Mouse (Mus musculus) liver, embryonic 14 days (tissue): Measurements from ENCODE around the gene Arhgef25. TPM values are rescaled to one million over a fixed set of nuclear protein-coding genes. Genes with fewer than 3 reads are reported as not detected.

Experiments used
- polyA plus RNA-seq: library from polyadenylated mRNA; depleted of rRNA; stranded (reverse); fragments of >200 nt; gene quantifications from 2 replicates; pipeline ENCODE4 v1.2.3, GENCODE M21; 2012; rRNA removed

Arhgef25 gene
- 7.5 and 7.6 TPM in 2 replicates for polyA plus RNA-seq

DNA sequence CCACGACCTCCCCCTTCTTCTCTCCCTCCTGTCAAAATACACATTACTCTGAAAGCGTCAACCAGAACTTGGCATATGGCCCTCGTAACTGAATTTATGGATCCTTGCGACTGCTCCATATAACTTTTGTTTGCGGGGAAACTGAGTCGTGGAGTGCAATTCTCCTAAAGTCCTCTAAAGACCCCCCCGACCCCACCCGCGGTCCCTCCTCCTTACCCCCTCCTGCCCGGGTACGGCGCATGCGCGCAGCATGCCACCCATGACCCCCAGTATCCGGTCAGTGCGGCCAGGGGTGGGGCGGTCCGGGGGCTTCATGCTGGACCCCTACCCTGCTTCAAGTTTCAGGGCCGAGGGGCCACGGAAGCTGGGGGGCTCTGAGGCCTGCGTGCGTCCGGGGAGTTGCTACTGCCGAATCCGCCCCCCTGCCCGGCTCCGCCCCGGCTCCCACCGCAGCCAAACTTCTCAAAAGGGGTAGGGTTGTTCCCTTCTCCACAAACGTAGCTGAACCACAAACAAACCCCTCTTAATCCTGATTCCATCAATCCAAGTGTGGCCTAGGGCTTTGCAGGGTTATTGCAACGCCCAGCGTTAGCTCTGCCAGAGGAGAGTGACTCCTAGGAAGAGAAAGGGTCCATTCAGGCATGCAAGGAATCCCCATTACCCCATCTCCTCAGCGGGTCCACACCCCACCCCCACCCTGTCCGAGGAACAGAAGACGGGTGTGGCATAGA lies at the start of gene Arhgef25:
Arhgef25 (minus strand) TSS at position 433 of the 731 bp plus-strand sequence.

GRCm38 (mm10) chr10:127211414-127211854 lies 21.6 kb upstream of the Arhgef25 start, which contains the start of gene Pip4k2c:
Gene Pip4k2c (minus strand): TSS chr10:127211585.

DNA sequence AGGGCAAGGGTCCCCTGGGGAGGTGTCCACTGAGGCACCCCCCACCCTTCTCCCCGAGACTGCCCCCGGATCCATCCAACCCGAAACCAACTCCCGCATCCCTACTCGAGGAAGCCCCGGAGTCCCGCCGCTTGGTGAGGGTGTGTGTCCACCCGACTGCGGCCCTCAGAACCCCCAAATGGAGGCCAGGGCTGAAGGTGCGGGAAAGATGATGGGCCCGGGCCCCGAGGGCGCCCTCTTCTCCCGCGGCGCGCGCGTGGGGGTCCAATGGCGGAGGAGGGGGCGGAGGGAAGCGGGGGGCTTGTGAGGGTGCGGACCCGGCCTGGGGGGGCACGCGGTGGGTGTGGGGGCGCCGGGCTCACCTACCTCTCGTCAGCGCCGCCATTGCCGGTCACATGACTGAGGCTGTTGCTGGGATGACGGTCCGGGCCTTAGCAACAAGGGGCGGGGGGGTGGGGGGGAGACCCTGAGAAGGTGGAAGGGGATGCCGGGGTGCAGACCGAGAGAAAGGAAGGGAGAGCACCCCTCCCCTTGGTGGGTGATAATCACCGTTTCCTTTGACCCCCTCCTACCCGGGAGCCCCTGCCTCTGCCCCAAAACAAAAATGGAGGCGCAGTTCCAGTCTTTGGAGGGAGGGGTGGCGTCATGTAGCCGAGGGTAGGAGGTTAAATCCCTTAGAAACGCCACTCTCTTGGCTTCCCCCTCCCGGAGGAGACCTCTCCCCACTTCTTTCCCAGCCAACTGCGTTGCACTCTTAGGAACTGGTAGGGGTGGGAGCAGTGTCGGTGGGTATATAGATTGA lies 5.6 kb upstream of the Arhgef25 start, which contains the start of gene Dtx3:
Dtx3 (minus strand) TSS at position 401 of the 802 bp plus-strand sequence.

GRCm38 (mm10) chr10:127179871-127180694 lies 9.8 kb downstream of the Arhgef25 start, which contains the start of gene Slc26a10:
Gene Slc26a10 (minus strand): TSS chr10:127180645.

GRCm38 (mm10) chr10:127164631-127165353 lies 25.1 kb downstream of the Arhgef25 start, which contains the start of gene B4galnt1:
Gene B4galnt1 (plus strand): TSS chr10:127165225.

Other genes with a start within 250 kb of the Arhgef25 start
- 17.5 and 20.0 TPM in 2 replicates for gene Ctdsp2, start 211.4 kb downstream of the Arhgef25 start, polyA plus RNA-seq
- 0.02 and 0.06 TPM in 2 replicates for gene Avil, start 189.4 kb downstream of the Arhgef25 start, polyA plus RNA-seq
- 25.2 and 29.6 TPM in 2 replicates for gene Tsfm, start 159.2 kb downstream of the Arhgef25 start, polyA plus RNA-seq
- 12.8 and 14.1 TPM in 2 replicates for gene Mettl1, start 148.7 kb downstream of the Arhgef25 start, polyA plus RNA-seq
- gene Eef1akmt3, start 148.6 kb downstream of the Arhgef25 start, polyA plus RNA-seq: 0.05 and 0.08 TPM in 2 replicates
- 0.03 and 0.08 TPM in 2 replicates for gene Cyp27b1, start 141.8 kb downstream of the Arhgef25 start, polyA plus RNA-seq
- gene March9, start 129.9 kb downstream of the Arhgef25 start, polyA plus RNA-seq: 0.09 and 0.11 TPM in 2 replicates
- 209 and 248 TPM in 2 replicates for gene Cdk4, start 126.5 kb downstream of the Arhgef25 start, polyA plus RNA-seq
- 34.4 and 41.3 TPM in 2 replicates for gene Tspan31, start 119.8 kb downstream of the Arhgef25 start, polyA plus RNA-seq
- gene Agap2, start 114.8 kb downstream of the Arhgef25 start, polyA plus RNA-seq: 1.4 and 2.2 TPM in 2 replicates
- gene Os9, start 69.0 kb downstream of the Arhgef25 start, polyA plus RNA-seq: 26.4 and 26.9 TPM in 2 replicates
- gene B4galnt1, start 24.9 kb downstream of the Arhgef25 start, polyA plus RNA-seq: 7.2 and 11.2 TPM in 2 replicates
- gene Slc26a10, start 9.4 kb downstream of the Arhgef25 start, polyA plus RNA-seq: 2.0 and 2.2 TPM in 2 replicates
- 29.2 and 32.7 TPM in 2 replicates for gene Dtx3, start 5.6 kb upstream of the Arhgef25 start, polyA plus RNA-seq
- gene Pip4k2c, start 21.5 kb upstream of the Arhgef25 start, polyA plus RNA-seq: 27.4 and 31.2 TPM in 2 replicates
- 0.11 and 0.12 TPM in 2 replicates for gene Kif5a, start 73.3 kb upstream of the Arhgef25 start, polyA plus RNA-seq
- gene Dctn2, start 76.3 kb upstream of the Arhgef25 start, polyA plus RNA-seq: 57.7 and 61.0 TPM in 2 replicates
- gene Mbd6, start 98.9 kb upstream of the Arhgef25 start, polyA plus RNA-seq: 7.4 and 10.9 TPM in 2 replicates
- gene Mars, start 121.7 kb upstream of the Arhgef25 start, polyA plus RNA-seq: 62.7 and 64.4 TPM in 2 replicates
- gene Arhgap9, start 131.9 kb upstream of the Arhgef25 start, polyA plus RNA-seq: 7.4 and 9.7 TPM in 2 replicates
- gene Gli1, start 151.9 kb upstream of the Arhgef25 start, polyA plus RNA-seq: 0.95 and 0.98 TPM in 2 replicates
- 0.46 and 0.53 TPM in 2 replicates for gene Inhbe, start 164.3 kb upstream of the Arhgef25 start, polyA plus RNA-seq
- gene Inhbc, start 180.3 kb upstream of the Arhgef25 start, polyA plus RNA-seq: 1.1 and 1.6 TPM in 2 replicates
- gene R3hdm2, start 190.2 kb upstream of the Arhgef25 start, polyA plus RNA-seq: 8.5 and 11.2 TPM in 2 replicates